Comparison of ENCODE assay signal across 8 mouse cellular contexts in genomic region chr6:28955581-28955980, GRCm38 (mm10).
DNase-seq lines count a peak whose midpoint lies in the region; ATAC-seq and TF ChIP-seq lines count a peak whose summit lies in the region.

No protein-coding gene starts in this region.

- no peak overlapping the region for H3K9ac ChIP-seq in neural tube, embryonic 15.5 days (replicated peaks)
- H3K9ac ChIP-seq in lung, embryonic 14.5 days = no peak overlapping the region

- H3K4me1 ChIP-seq in neural tube, embryonic 15.5 days = no peaks in the 10 kb centered on the region
- H3K4me1 ChIP-seq in lung, embryonic 14.5 days (ENCODE audit: insufficient read depth) = no peaks in the 10 kb centered on the region

- peak; percentile 86 for TF ChIP-seq CTCF in lung, embryonic 14.5 days (IDR thresholded peaks at IDR 0.05; ENCODE audit: low read depth)

- H3K4me2 ChIP-seq in neural tube, embryonic 15.5 days = no peak overlapping the region
- no peak overlapping the region for H3K4me2 ChIP-seq in lung, embryonic 14.5 days

- peak; percentile 33 for DNase-seq in CD4-positive, CD25-positive, alpha-beta regulatory T cell, adult 2 months (ENCODE audit: low read depth, low spot score)
- peak; percentile 75 for DNase-seq in neural tube, embryonic 10.5 days (ENCODE audit: extremely low spot score, low spot score)
- peak; percentile 75 to 76 for DNase-seq in cerebellum, postnatal 36 days
- peak; percentile 76 for DNase-seq in heart, postnatal 4 days
- DNase-seq in lung, embryonic 14.5 days = peak; percentile 80
- peak; percentile 71 for DNase-seq in right cerebral cortex, postnatal 4 days

- H3K27ac ChIP-seq in neural tube, embryonic 15.5 days (replicated peaks) = no peak overlapping the region
- no peak overlapping the region for H3K27ac ChIP-seq in lung, embryonic 14.5 days (ENCODE audit: low read depth)

- ATAC-seq in CD4-positive, CD25-positive, alpha-beta regulatory T cell, adult 4 months = no peak
- no peak for ATAC-seq in neural tube, embryonic 15.5 days (ENCODE audit: low FRiP score)
- no peak for ATAC-seq in lung, embryonic 14.5 days (ENCODE audit: insufficient read depth)

- H3K4me3 ChIP-seq in neural tube, embryonic 15.5 days (replicated peaks) = no peak overlapping the region
- no peak overlapping the region for H3K4me3 ChIP-seq in lung, embryonic 14.5 days (ENCODE audit: low read depth, low read length)

- H3K27me3 ChIP-seq in neural tube, embryonic 15.5 days (replicated peaks) = no peaks in the 10 kb centered on the region
- no peaks in the 10 kb centered on the region for H3K27me3 ChIP-seq in lung, embryonic 14.5 days (ENCODE audit: insufficient read depth, low read length)

- no peaks in the 10 kb centered on the region for H3K9me3 ChIP-seq in neural tube, embryonic 15.5 days (replicated peaks)
- no peaks in the 10 kb centered on the region for H3K9me3 ChIP-seq in lung, embryonic 14.5 days (ENCODE audit: low read depth, low read length)

- no peaks in the 10 kb centered on the region for H3K36me3 ChIP-seq in neural tube, embryonic 15.5 days
- H3K36me3 ChIP-seq in lung, embryonic 14.5 days (ENCODE audit: insufficient read depth) = no peaks in the 10 kb centered on the region

- 25% methylated on average over 11 of the region's 11 CpGs for whole genome bisulfite sequencing in neural tube, embryonic 15.5 days
- WGBS in lung, embryonic 14.5 days = 19% methylated on average over 11 of the region's 11 CpGs
